ENCODE assay signal across 1 mouse cellular context in the genomic region with DNA sequence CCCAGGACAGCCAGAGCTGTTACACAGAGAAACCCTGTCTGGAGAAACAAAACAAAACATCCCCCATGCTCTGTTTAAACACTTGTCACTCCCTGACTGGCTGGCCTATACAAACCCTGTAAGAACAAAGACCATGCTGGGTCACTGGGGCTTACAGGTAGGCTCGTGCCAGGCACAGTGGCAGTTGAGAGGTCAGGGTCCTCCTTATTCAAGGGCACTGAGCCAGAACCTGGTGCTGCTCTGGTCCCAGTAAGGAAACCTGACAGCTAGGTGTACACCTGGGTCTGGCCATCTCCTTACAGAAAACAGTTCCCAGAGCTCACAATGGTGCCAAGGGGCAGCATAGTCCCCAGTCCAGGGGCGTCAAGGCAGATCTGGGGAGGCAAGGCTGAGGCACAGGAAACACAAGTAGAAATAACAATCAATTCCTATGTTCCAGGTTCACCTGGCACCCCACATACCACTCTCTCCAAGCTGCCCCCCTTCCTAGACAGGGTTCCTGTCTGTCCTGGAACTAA.
TF ChIP-seq lines count a peak whose summit lies in the region.

No protein-coding gene starts in this region.

TF ChIP-seq in MEL, 35 proteins besides CTCF, POLR2A, EP300 and RAD21:
- TF ChIP-seq UBTF (IDR thresholded peaks at IDR 0.05; ENCODE audit: borderline replicate concordance, insufficient read depth, low read depth, low read length) = no peak
- TF ChIP-seq MAFK (IDR thresholded peaks at IDR 0.05; ENCODE audit: borderline replicate concordance, low read depth, low read length) = no peak
- no peak for TF ChIP-seq MEF2A (IDR thresholded peaks at IDR 0.05; ENCODE audit: extremely low read depth, insufficient replicate concordance, low read depth, low read length, poor library complexity, severe bottlenecking)
- no peak for TF ChIP-seq BHLHE40 (IDR thresholded peaks at IDR 0.05; ENCODE audit: borderline replicate concordance, low read depth, low read length)
- TF ChIP-seq CHD2 (IDR thresholded peaks at IDR 0.05; ENCODE audit: low read length) = no peak
- no peak for TF ChIP-seq SMC3 (IDR thresholded peaks at IDR 0.05; ENCODE audit: low read depth, low read length)
- TF ChIP-seq USF2 (IDR thresholded peaks at IDR 0.05; ENCODE audit: borderline replicate concordance in 1 of 2, insufficient read depth in 1 of 2, low read depth in 1 of 2, low read length in 2 of 2) = no peak
- TF ChIP-seq GABPA (IDR thresholded peaks at IDR 0.05; ENCODE audit: low read depth, low read length) = no peak
- no peak for TF ChIP-seq TCF12 (IDR thresholded peaks at IDR 0.05; ENCODE audit: low read depth, low read length)
- TF ChIP-seq USF1 (IDR thresholded peaks at IDR 0.05; ENCODE audit: low read depth, low read length) = no peak
- no peak for TF ChIP-seq ZMIZ1 (IDR thresholded peaks at IDR 0.05; ENCODE audit: low read depth, low read length)
- no peak for TF ChIP-seq GATA1 (IDR thresholded peaks at IDR 0.05; ENCODE audit: low read depth, low read length)
- no peak for TF ChIP-seq NELFE (IDR thresholded peaks at IDR 0.05; ENCODE audit: low read depth, low read length)
- no peak for TF ChIP-seq MAZ (IDR thresholded peaks at IDR 0.05; ENCODE audit: low read depth, low read length)
- TF ChIP-seq MXI1 (IDR thresholded peaks at IDR 0.05; ENCODE audit: low read depth, low read length) = no peak
- TF ChIP-seq MYC (IDR thresholded peaks at IDR 0.05; ENCODE audit: low read depth, low read length) = no peak
- no peak for TF ChIP-seq TBP (IDR thresholded peaks at IDR 0.05; ENCODE audit: low read depth, low read length)
